Mouse (Mus musculus) lung, embryonic 15.5 days (tissue): Measurements from ENCODE around the gene Il22ra2. TPM values are rescaled to one million over a fixed set of nuclear protein-coding genes. Genes with fewer than 3 reads are reported as not detected.

Experiments used
- ATAC-seq: fragments of 200-750 bp; cut with Nextera tagmentation; 2 replicates; pipeline ENCODE4 v1.8.0; 2017; ENCODE audit warnings: moderate number of reproducible peaks, borderline replicate concordance; ENCODE audit not compliant: low FRiP score, low TSS enrichment; ENCODE audit errors: extremely low read depth
- H3K27ac ChIP-seq: fragments of 300-500 bp; sonication (generic); 2 replicates; pipeline ENCODE4 v1.5.1; 2015; ENCODE audit warnings: moderate library complexity, mild to moderate bottlenecking, inconsistent platforms
- H3K27me3 ChIP-seq: fragments of 300-500 bp; sonication (generic); 2 replicates; pipeline ENCODE4 v1.6.1; 2015; ENCODE audit warnings: inconsistent platforms
- H3K36me3 ChIP-seq: fragments of 300-500 bp; sonication (generic); 2 replicates; pipeline ENCODE4 v1.6.1; 2015; ENCODE audit warnings: inconsistent platforms
- H3K4me1 ChIP-seq: fragments of 300-500 bp; sonication (generic); 2 replicates; pipeline ENCODE4 v1.6.1; 2015; ENCODE audit warnings: inconsistent platforms
- H3K4me2 ChIP-seq: fragments of 300-500 bp; sonication (generic); 2 replicates; pipeline ENCODE4 v1.6.1; 2015; ENCODE audit warnings: inconsistent platforms, mild to moderate bottlenecking, moderate library complexity
- H3K4me3 ChIP-seq: fragments of 300-500 bp; sonication (generic); 2 replicates; pipeline ENCODE4 v1.5.1; 2015; ENCODE audit warnings: mild to moderate bottlenecking, inconsistent platforms
- H3K9ac ChIP-seq: fragments of 300-500 bp; sonication (generic); 2 replicates; pipeline ENCODE4 v1.6.1; 2015; ENCODE audit warnings: inconsistent platforms
- H3K9me3 ChIP-seq: fragments of 300-500 bp; sonication (generic); 2 replicates; pipeline ENCODE4 v1.6.1; 2016; ENCODE audit warnings: inconsistent platforms
- WGBS: fragments of 180-500 bp; shearing (Covaris S2); methylation state at CpG from one replicate; pipeline ENCODE4 v1.1.7; 2015; 5-methylcytosine and 5-hydroxymethylcytosine counted together
- polyA plus RNA-seq: library from polyadenylated mRNA; unstranded; fragments of >200 nt; fragmentation: Nextera tagmentation; extraction: Ambion mirVana; gene quantifications from 2 replicates; pipeline ENCODE4 v1.2.1, GENCODE M21; 2015

The Il22ra2 gene
- 0.15 TPM in 1 of 2 replicates, not detected in the other for polyA plus RNA-seq

DNA sequence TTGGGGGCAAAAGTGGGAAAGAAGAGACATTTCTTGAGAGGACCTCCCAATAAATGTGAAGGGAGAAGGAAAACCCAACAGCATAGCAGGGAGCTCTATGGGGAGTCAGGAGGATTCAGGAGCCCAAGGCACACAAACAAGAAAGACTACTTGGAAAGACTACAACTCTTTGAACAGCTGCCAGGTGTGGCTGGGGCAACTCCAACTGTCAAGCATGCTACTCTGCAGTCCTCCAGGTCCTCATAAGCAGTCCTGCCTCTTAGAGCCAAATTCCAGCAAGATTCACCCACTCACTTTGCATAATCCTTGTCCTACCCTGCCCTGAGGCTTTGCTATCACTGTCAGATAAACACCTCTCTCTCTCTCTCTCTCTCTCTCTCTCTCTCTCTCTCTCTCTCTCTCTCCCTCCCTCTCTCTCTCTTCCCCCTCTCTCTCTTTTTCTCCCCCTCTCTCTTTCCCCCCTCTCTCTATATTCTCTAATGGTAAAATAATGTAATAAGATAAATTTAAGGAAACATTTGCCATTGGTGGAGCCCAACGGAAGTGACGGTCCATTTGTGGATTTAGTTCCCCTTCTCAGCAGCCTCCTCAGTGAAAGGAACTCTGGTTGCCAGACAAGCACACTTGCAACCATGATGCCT, at the start of gene Il22ra2:
Gene Il22ra2 (plus strand): TSS at position 591 of the 641 bp plus-strand sequence.
- no peaks in the 10 kb centered on the region for H3K4me1 ChIP-seq
- H3K4me3 ChIP-seq, result no peak within 1 kb of the TSS
- no peak within 1 kb of the TSS for H3K9ac ChIP-seq
- WGBS, result 87% methylated on average over 2 of the region's 2 CpGs
- no peaks in the 10 kb centered on the region for H3K27me3 ChIP-seq
- H3K9me3 ChIP-seq, result no peaks in the 10 kb centered on the region
- H3K4me2 ChIP-seq, result no peak within 1 kb of the TSS
- no peaks in the 10 kb centered on the region for H3K36me3 ChIP-seq
- no peak within 1 kb of the TSS for H3K27ac ChIP-seq
- no peak for ATAC-seq

DNA sequence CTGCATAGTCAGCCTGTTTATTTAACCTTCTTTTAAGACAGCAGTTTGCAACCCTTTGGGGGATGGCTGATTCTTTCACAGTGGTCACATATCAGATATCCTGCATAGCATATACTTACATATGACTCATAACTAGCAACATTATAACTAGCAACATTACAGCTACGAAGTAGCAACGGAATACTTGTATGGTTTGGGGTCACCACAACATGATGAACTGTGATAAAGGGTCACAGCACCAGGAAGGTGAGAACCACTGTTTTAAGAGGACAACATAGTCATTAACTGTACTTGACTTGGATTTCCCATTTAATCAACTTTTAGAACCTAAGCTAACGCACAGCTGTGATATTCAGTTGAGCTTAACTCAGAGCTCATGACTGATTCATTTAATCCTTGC, 44.2 kb upstream of the Il22ra2 start:
- Histone ChIP-seq H3K4me3 (no peak overlapping the region), H3K4me1 (peaks cover 5% of the 10 kb centered on the region; the same call in 1 of the 2 replicates), H3K9ac (no peak overlapping the region), H3K4me2 (no peak overlapping the region), H3K9me3 (no peaks in the 10 kb centered on the region), H3K27me3 (no peaks in the 10 kb centered on the region), H3K36me3 (no peaks in the 10 kb centered on the region), H3K27ac (no peak overlapping the region)
- ATAC-seq, result no peak
- 91% methylated on average over 3 of the region's 3 CpGs for WGBS

DNA sequence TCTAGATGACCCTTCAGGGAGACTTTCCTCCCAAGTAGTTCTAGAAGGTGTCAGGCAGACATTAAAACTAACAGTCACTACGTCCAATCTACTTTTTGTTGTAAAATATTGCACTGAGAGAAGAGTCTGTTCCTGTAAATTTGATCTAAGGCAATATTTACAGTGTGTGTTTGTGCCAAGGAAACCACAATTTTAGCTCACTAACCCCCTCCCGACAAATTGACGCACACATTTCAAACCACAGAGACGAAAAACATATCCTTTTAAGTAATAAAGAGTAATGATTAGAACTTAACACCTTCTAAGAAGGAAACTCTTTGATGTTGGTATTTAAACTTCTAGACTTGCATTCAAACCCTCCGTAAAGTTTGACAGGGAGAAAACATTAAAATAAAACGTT, 43.8 kb upstream of the Il22ra2 start:
- H3K9ac ChIP-seq, result no peak overlapping the region
- H3K9me3 ChIP-seq, result no peaks in the 10 kb centered on the region
- H3K36me3 ChIP-seq, result no peaks in the 10 kb centered on the region
- ATAC-seq, result no peak
- H3K4me2 ChIP-seq, result 0 out of 2 replicates have a peak overlapping the region, but pooled peaks have one; percentile 4
- H3K27ac ChIP-seq, result no peak overlapping the region
- no peaks in the 10 kb centered on the region for H3K27me3 ChIP-seq
- no peak overlapping the region for H3K4me3 ChIP-seq
- WGBS, result 67% methylated on average over 6 of the region's 6 CpGs
- H3K4me1 ChIP-seq, result peaks cover 5% of the 10 kb centered on the region; the same call in 1 of the 2 replicates

DNA sequence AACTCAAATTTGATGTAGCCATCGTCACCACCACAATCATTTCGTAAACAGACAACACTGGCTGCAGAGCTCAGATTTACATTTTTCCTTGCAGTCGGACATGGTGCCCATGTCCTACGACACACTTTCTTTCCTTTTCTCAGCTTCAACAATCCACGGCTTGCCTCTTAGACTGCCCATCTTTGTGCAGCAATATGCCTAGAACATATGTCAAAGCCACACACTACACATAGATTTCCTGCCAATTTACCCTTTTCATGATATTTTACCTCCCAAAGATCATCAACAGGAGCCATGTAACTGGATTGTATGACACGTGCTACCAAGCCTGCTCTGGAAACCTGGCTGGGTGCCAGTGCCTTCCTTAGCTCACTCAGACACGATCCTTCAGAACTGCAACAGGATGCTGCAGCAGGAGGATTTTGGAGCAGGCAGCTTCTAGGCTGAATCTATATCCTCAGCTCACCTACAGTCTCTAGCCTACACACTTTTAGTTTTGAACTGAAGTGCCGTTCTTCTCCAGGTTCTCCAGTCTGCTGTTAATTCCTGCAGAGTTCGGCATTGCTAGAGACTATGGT, 43.3 kb upstream of the Il22ra2 start:
- no peak overlapping the region for H3K27ac ChIP-seq
- H3K27me3 ChIP-seq, result no peaks in the 10 kb centered on the region
- no peak; the same call in 1 of the 2 replicates for ATAC-seq
- peaks cover 5% of the 10 kb centered on the region; the same call in 1 of the 2 replicates for H3K4me1 ChIP-seq
- H3K36me3 ChIP-seq, result no peaks in the 10 kb centered on the region
- H3K9me3 ChIP-seq, result no peaks in the 10 kb centered on the region
- no peak overlapping the region for H3K4me3 ChIP-seq
- WGBS, result 53% methylated on average over 9 of the region's 9 CpGs
- H3K4me2 ChIP-seq, result 0 out of 2 replicates have a peak overlapping the region, but pooled peaks have one; percentile 4
- H3K9ac ChIP-seq, result no peak overlapping the region

DNA sequence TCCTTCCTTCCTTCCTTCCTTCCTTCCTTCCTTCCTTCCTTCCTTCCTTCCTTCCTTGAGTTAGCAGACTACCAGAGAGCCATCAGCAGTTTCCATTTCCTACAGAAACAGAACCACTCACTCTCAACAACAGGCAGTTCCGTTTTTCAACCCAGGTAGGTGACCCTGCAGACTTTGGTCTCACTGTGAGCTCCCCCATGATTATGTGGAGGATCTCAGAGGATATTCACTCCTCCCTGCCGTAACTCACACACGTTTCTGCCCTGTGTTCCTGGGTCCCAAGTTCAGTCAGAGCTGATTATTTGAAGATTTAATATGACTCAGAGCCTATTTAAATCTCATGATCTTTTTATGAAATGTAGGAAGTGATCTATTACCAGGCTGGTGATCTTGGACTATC, 41.1 kb upstream of the Il22ra2 start:
- H3K9me3 ChIP-seq, result no peaks in the 10 kb centered on the region
- no peak overlapping the region for H3K4me3 ChIP-seq
- WGBS, result 62% methylated on average over 3 of the region's 3 CpGs
- no peaks in the 10 kb centered on the region for H3K36me3 ChIP-seq
- ATAC-seq, result no peak
- H3K27me3 ChIP-seq, result no peaks in the 10 kb centered on the region
- no peak overlapping the region for H3K4me2 ChIP-seq
- no peak overlapping the region for H3K9ac ChIP-seq
- H3K27ac ChIP-seq, result no peak overlapping the region
- peaks cover 5% of the 10 kb centered on the region; the same call in 1 of the 2 replicates for H3K4me1 ChIP-seq

DNA sequence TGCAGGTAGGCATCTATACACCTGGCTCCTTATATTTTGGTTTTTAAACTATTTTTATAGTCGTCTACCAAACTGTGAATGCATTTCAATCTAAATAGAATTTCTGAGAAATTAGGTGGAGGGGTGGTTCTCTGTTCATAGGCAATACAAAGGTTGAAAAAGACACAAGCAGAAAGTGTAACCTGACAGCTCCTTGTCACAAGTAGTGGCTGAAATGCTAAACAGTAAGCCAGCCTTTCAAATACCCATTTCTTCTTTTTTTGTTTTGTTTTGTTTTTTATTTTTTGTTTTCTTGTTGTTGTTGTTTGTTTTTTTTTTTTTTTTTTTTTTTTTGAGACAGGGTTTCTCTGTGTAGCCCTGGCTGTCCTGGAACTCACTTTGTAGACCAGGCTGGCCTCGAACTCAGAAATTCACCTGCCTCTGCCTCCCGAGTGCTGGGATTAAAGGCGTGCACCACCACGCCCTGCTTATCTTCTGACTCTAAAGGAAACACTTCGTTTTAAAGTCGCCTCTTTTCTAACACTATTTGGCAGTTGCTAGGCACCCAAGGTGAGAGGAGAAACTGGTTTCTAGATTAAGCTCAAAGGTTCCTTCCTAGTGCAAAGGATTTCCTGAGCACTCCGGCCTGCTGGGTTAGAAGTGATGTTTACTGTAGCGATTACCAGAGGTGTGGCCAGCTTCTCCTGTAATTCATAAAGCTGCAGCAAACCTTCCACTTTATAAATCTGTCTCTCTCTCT, 39.8 kb upstream of the Il22ra2 start:
- 56% methylated on average over 9 of the region's 9 CpGs for WGBS
- ATAC-seq, result no peak
- Histone ChIP-seq H3K9ac (no peak overlapping the region), H3K4me1 (peaks cover 5% of the 10 kb centered on the region; the same call in 1 of the 2 replicates), H3K27ac (no peak overlapping the region), H3K4me3 (no peak overlapping the region), H3K36me3 (no peaks in the 10 kb centered on the region), H3K9me3 (no peaks in the 10 kb centered on the region), H3K27me3 (no peaks in the 10 kb centered on the region), H3K4me2 (no peak overlapping the region)

DNA sequence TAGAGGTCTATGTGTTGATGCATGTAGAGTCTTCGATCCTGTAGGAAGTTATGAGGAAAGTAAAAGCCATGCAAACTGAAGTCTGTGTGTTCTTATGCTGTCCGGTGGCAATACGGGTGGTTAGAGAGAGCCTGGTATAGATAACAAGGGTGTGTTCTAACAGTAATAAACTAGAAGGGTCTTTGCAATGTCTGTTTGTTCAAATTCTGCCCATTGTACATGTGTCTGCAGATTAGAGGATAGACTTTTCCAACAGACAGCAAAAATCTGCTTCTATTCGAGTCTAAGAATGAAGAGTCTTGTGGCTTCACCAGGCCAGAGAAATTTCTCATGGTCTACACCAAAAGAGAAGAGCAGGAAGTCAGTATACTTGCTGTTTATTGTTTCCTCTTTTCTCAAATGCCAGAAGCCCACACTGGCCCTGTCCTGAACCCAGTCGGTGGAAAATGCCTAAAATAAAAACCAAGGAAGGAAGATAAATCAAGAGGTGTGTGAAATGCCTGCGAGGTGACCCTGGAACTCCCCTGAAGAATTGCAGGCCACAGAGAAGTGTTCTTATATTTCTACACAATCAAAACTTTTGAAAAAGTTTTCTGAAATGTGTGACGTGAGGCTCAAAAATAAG, 38.9 kb upstream of the Il22ra2 start:
- Histone ChIP-seq H3K4me2 (no peak overlapping the region), H3K27ac (no peak overlapping the region), H3K4me3 (no peak overlapping the region), H3K9ac (no peak overlapping the region), H3K36me3 (no peaks in the 10 kb centered on the region), H3K27me3 (no peaks in the 10 kb centered on the region), H3K9me3 (no peaks in the 10 kb centered on the region), H3K4me1 (peaks cover 5% of the 10 kb centered on the region; the same call in 1 of the 2 replicates)
- 55% methylated on average over 7 of the region's 7 CpGs for WGBS
- no peak for ATAC-seq

DNA sequence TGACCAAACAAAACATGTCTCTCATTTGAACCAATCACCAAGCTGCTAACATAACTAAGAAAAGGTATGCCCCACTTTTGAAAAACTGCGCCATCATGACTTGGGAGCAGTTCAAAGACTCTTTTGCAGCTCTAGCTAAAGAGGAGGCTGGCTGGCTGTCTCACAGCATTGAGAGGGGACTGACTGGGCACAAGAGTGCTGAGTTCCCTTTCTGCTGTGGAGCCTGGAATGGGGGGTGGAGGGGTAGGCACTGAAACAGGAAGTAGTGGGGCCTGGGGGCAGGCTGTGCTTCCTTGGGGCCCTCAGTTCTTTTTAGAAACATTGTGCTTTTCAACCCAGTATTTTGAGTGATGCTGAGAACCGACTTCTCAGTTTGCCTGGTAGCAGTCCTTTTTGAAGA, 37.7 kb upstream of the Il22ra2 start:
- H3K4me2 ChIP-seq, result no peak overlapping the region
- H3K36me3 ChIP-seq, result no peaks in the 10 kb centered on the region
- H3K9me3 ChIP-seq, result no peaks in the 10 kb centered on the region
- no peaks in the 10 kb centered on the region for H3K4me1 ChIP-seq
- no peaks in the 10 kb centered on the region for H3K27me3 ChIP-seq
- H3K9ac ChIP-seq, result no peak overlapping the region
- no peak overlapping the region for H3K4me3 ChIP-seq
- 78% methylated on average over 2 of the region's 2 CpGs for WGBS
- H3K27ac ChIP-seq, result no peak overlapping the region
- ATAC-seq, result no peak

DNA sequence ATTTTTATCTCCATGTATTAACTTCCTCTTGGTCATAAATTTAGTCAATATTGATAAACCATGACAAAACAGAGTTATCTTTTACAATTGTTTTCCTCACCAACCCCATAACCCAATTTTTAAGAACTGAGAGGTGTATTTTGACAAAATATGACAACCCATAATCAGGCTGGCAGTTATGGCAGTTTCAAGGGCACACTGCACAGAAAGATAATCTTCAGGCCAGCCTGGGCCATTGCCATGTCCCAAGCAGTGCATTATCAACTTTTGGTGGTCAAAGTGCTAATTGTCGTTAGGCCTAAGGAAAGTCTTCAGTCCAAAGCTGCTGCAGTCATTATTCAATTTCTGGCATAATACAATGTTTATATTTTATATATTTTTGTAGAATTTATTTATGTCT, 37.0 kb upstream of the Il22ra2 start:
- H3K4me3 ChIP-seq, result no peak overlapping the region
- ATAC-seq, result no peak
- H3K9ac ChIP-seq, result no peak overlapping the region
- 64% methylated on average over 1 of the region's 1 CpGs for WGBS
- H3K4me2 ChIP-seq, result no peak overlapping the region
- no peaks in the 10 kb centered on the region for H3K27me3 ChIP-seq
- H3K9me3 ChIP-seq, result no peaks in the 10 kb centered on the region
- no peak overlapping the region for H3K27ac ChIP-seq
- H3K4me1 ChIP-seq, result no peaks in the 10 kb centered on the region
- H3K36me3 ChIP-seq, result no peaks in the 10 kb centered on the region

DNA sequence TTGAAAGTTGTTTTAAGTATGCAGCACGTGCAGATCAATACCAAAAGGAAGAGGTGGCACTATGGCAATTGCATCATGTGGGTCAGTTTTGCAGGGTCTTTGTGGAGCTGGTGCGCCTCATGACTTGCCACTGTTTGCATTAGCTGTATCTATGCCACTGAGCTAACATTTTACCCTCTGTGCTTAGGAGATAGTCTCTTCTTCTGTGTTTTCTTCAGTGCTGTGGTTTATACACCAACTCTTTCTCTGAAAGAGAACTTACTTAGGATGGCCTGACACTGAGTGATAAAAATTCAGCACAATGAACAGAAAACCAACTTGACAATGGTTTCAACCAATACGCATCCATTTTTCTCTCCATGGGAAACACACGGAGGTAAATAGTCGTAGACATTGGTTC, 35.9 kb upstream of the Il22ra2 start:
- no peak for ATAC-seq
- Histone ChIP-seq H3K36me3 (no peaks in the 10 kb centered on the region), H3K4me1 (no peaks in the 10 kb centered on the region), H3K27me3 (no peaks in the 10 kb centered on the region), H3K9me3 (no peaks in the 10 kb centered on the region), H3K4me2 (no peak overlapping the region), H3K27ac (no peak overlapping the region), H3K9ac (no peak overlapping the region), H3K4me3 (no peak overlapping the region)
- 82% methylated on average over 5 of the region's 5 CpGs for WGBS

DNA sequence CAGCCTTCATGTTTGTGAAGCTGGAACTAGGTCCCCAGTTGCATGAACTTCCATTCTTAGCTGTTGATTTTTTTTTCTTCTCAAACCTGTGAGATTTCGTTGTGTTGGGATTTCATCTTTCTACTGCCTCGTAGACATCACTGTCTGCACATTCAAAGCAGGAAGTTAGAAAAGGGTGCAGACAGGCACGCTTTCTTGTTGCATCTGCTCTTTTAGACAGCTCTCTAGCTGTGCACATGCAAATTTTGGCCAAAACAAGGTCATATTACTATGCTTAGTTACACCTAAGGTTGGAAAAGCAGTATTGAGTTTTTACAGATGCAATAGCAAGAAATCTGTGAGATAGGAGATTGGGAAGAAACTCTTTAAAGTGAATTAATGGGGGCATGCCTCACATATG, 34.5 kb upstream of the Il22ra2 start:
- Histone ChIP-seq H3K9me3 (no peaks in the 10 kb centered on the region), H3K4me3 (no peak overlapping the region), H3K4me2 (no peak overlapping the region), H3K27me3 (no peaks in the 10 kb centered on the region), H3K36me3 (no peaks in the 10 kb centered on the region), H3K27ac (no peak overlapping the region), H3K4me1 (no peaks in the 10 kb centered on the region), H3K9ac (no peak overlapping the region)
- no peak for ATAC-seq
- 75% methylated on average over 3 of the region's 3 CpGs for WGBS

DNA sequence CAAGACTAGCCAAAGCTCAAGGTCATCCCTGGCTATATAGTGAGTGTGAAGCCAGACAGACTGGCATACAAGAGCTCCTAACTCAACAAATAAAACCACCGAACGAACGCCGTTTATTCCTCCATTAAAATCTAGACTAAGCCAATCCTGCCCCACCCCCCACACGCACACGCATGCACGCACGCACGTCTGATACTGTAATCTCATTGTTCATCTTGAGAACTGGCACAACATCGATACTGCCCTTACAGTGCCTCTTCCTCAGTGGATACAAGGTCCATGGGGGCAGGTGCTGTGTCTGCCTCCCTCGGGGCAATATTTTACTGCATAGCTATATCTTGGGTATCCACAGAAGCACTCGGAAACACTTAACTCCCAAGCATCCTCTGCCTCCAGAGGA, 32.2 kb upstream of the Il22ra2 start:
- Histone ChIP-seq H3K36me3 (no peaks in the 10 kb centered on the region), H3K27me3 (no peaks in the 10 kb centered on the region), H3K4me2 (no peak overlapping the region), H3K27ac (no peak overlapping the region), H3K4me1 (peaks cover 21% of the 10 kb centered on the region), H3K9ac (no peak overlapping the region), H3K4me3 (no peak overlapping the region), H3K9me3 (no peaks in the 10 kb centered on the region)
- WGBS, result 89% methylated on average over 12 of the region's 12 CpGs
- ATAC-seq, result no peak
